Mouse (Mus musculus) limb, embryonic 15.5 days (tissue): ENCODE results near the gene Lamp5. TPM values are rescaled to one million over a fixed set of nuclear protein-coding genes. Genes with fewer than 3 reads are reported as not detected.

Source experiments
- ATAC-seq: fragments of 200-750 bp; cut with Nextera tagmentation; 2 replicates; pipeline ENCODE4 v1.8.0; 2017; ENCODE audit warnings: low read depth, moderate TSS enrichment; ENCODE audit not compliant: insufficient number of reproducible peaks, low FRiP score, low TSS enrichment
- H3K27ac ChIP-seq: fragments of 300-500 bp; sonication (generic); 2 replicates; pipeline ENCODE4 v1.5.1; 2015; ENCODE audit warnings: moderate library complexity, mild to moderate bottlenecking, inconsistent platforms
- H3K27me3 ChIP-seq: fragments of 300-500 bp; sonication (generic); 2 replicates; pipeline ENCODE4 v1.6.1; 2015; ENCODE audit warnings: inconsistent platforms
- H3K36me3 ChIP-seq: fragments of 300-500 bp; sonication (generic); 2 replicates; pipeline ENCODE4 v1.6.1; 2015; ENCODE audit warnings: inconsistent platforms
- H3K4me1 ChIP-seq: fragments of 300-500 bp; sonication (generic); 2 replicates; pipeline ENCODE4 v1.6.1; 2015; ENCODE audit warnings: inconsistent platforms
- H3K4me2 ChIP-seq: fragments of 300-500 bp; sonication (generic); 2 replicates; pipeline ENCODE4 v1.6.1; 2015; ENCODE audit warnings: mild to moderate bottlenecking, inconsistent platforms
- H3K4me3 ChIP-seq: fragments of 300-500 bp; sonication (generic); 2 replicates; pipeline ENCODE4 v1.5.1; 2015; ENCODE audit warnings: mild to moderate bottlenecking, inconsistent platforms
- H3K9ac ChIP-seq: fragments of 300-500 bp; sonication (generic); 2 replicates; pipeline ENCODE4 v1.6.1; 2015; ENCODE audit warnings: inconsistent platforms
- H3K9me3 ChIP-seq: fragments of 300-500 bp; sonication (generic); 2 replicates; pipeline ENCODE4 v1.6.1; 2016; ENCODE audit warnings: inconsistent platforms
- WGBS: fragments of 180-500 bp; shearing (Covaris S2); methylation state at CpG from one replicate; pipeline ENCODE4 v1.1.7; 2015; 5-methylcytosine and 5-hydroxymethylcytosine counted together
- polyA plus RNA-seq: library from polyadenylated mRNA; unstranded; fragments of >200 nt; fragmentation: Nextera tagmentation; extraction: Ambion mirVana; gene quantifications from 2 replicates; pipeline ENCODE4 v1.2.1, GENCODE M21; 2015

The Lamp5 gene
- 0.35 and 1.1 TPM in 2 replicates for polyA plus RNA-seq

GRCm38 (mm10) chr2:136051688-136052289 is at the start of gene Lamp5:
Lamp5 (plus strand) TSS chr2:136052239.
- H3K9ac ChIP-seq = no peak within 1 kb of the TSS
- peaks cover 14% of the 10 kb centered on the region; the same call in 1 of the 2 replicates for H3K27me3 ChIP-seq
- H3K4me3 ChIP-seq = peak within 1 kb of the TSS; percentile 20
- H3K36me3 ChIP-seq = no peaks in the 10 kb centered on the region
- 3% methylated on average over 8 of the region's 8 CpGs for WGBS
- no peak for ATAC-seq
- no peak within 1 kb of the TSS for H3K27ac ChIP-seq
- peaks cover 9% of the 10 kb centered on the region for H3K4me1 ChIP-seq
- peak within 1 kb of the TSS; percentile 45 for H3K4me2 ChIP-seq
- no peaks in the 10 kb centered on the region for H3K9me3 ChIP-seq

GRCm38 (mm10) chr2:136003836-136004235 is 48.2 kb upstream of the Lamp5 start:
- no peak for ATAC-seq
- H3K4me2 ChIP-seq = no peak overlapping the region
- no peaks in the 10 kb centered on the region for H3K27me3 ChIP-seq
- no peak overlapping the region for H3K27ac ChIP-seq
- H3K9ac ChIP-seq = no peak overlapping the region
- no peak overlapping the region for H3K4me3 ChIP-seq
- H3K9me3 ChIP-seq = no peaks in the 10 kb centered on the region
- WGBS = 80% methylated on average over 1 of the region's 1 CpGs
- no peaks in the 10 kb centered on the region for H3K36me3 ChIP-seq
- H3K4me1 ChIP-seq = no peaks in the 10 kb centered on the region

- no peaks in the 10 kb centered on the region for H3K9me3 ChIP-seq
- H3K9ac ChIP-seq = no peak overlapping the region
- no peak overlapping the region for H3K27ac ChIP-seq
- H3K4me3 ChIP-seq = no peak overlapping the region
- H3K27me3 ChIP-seq = no peaks in the 10 kb centered on the region
- WGBS = 92% methylated on average over 5 of the region's 5 CpGs
- no peak for ATAC-seq
- H3K36me3 ChIP-seq = no peaks in the 10 kb centered on the region
- no peak overlapping the region for H3K4me2 ChIP-seq
- H3K4me1 ChIP-seq = no peaks in the 10 kb centered on the region
Observed at GRCm38 (mm10) chr2:136006280-136006679, 45.8 kb upstream of the Lamp5 start.

- H3K4me2 ChIP-seq = no peak overlapping the region
- H3K9ac ChIP-seq = no peak overlapping the region
- H3K4me1 ChIP-seq = no peaks in the 10 kb centered on the region
- H3K36me3 ChIP-seq = no peaks in the 10 kb centered on the region
- no peaks in the 10 kb centered on the region for H3K9me3 ChIP-seq
- H3K27me3 ChIP-seq = no peaks in the 10 kb centered on the region
- no peak overlapping the region for H3K27ac ChIP-seq
- WGBS = 75% methylated on average over 9 of the region's 9 CpGs
- no peak overlapping the region for H3K4me3 ChIP-seq
- no peak for ATAC-seq
Observed at GRCm38 (mm10) chr2:136012759-136013158, 39.3 kb upstream of the Lamp5 start.

- no peak for ATAC-seq
- Histone ChIP-seq H3K4me3 (no peak overlapping the region), H3K36me3 (no peaks in the 10 kb centered on the region), H3K27ac (no peak overlapping the region), H3K9ac (no peak overlapping the region), H3K9me3 (no peaks in the 10 kb centered on the region), H3K4me1 (peaks cover 9% of the 10 kb centered on the region), H3K27me3 (peaks cover 14% of the 10 kb centered on the region; the same call in 1 of the 2 replicates), H3K4me2 (no peak overlapping the region)
- WGBS = 93% methylated on average over 4 of the region's 4 CpGs
Observed at GRCm38 (mm10) chr2:136048464-136048863, 3.6 kb upstream of the Lamp5 start.

GRCm38 (mm10) chr2:136050793-136051615 is 1.0 kb upstream of the Lamp5 start:
- no peak for ATAC-seq
- Histone ChIP-seq H3K4me2 (peak overlapping the region; percentile 45), H3K27ac (no peak overlapping the region), H3K4me1 (peaks cover 9% of the 10 kb centered on the region), H3K9me3 (no peaks in the 10 kb centered on the region), H3K9ac (no peak overlapping the region), H3K27me3 (peaks cover 14% of the 10 kb centered on the region; the same call in 1 of the 2 replicates), H3K4me3 (peak overlapping the region; percentile 20), H3K36me3 (no peaks in the 10 kb centered on the region)
- 12% methylated on average over 27 of the region's 27 CpGs for WGBS

- Histone ChIP-seq H3K27me3 (peaks cover 38% of the 10 kb centered on the region), H3K9me3 (no peaks in the 10 kb centered on the region), H3K4me2 (peak overlapping the region; percentile 40), H3K27ac (no peak overlapping the region), H3K4me3 (peak overlapping the region; percentile 20), H3K9ac (no peak overlapping the region), H3K4me1 (peaks cover 19% of the 10 kb centered on the region), H3K36me3 (no peaks in the 10 kb centered on the region)
- 5% methylated on average over 19 of the region's 19 CpGs for WGBS
- no peak for ATAC-seq
Observed at GRCm38 (mm10) chr2:136057861-136058331, 5.9 kb downstream of the Lamp5 start.

- no peak overlapping the region for H3K9ac ChIP-seq
- H3K4me1 ChIP-seq = peaks cover 19% of the 10 kb centered on the region
- peak overlapping the region; percentile 46 for H3K4me2 ChIP-seq
- peak overlapping the region; percentile 20; the same call in 1 of the 2 replicates for H3K4me3 ChIP-seq
- H3K27ac ChIP-seq = no peak overlapping the region
- H3K27me3 ChIP-seq = peaks cover 38% of the 10 kb centered on the region
- ATAC-seq = no peak
- 4% methylated on average over 7 of the region's 7 CpGs for WGBS
- H3K9me3 ChIP-seq = no peaks in the 10 kb centered on the region
- H3K36me3 ChIP-seq = no peaks in the 10 kb centered on the region
Observed at GRCm38 (mm10) chr2:136058398-136058797, 6.4 kb downstream of the Lamp5 start.

- 3% methylated on average over 37 of the region's 37 CpGs for WGBS
- peaks cover 38% of the 10 kb centered on the region for H3K27me3 ChIP-seq
- H3K4me3 ChIP-seq = peak overlapping the region; percentile 30
- peak overlapping the region; percentile 46 for H3K4me2 ChIP-seq
- H3K4me1 ChIP-seq = peaks cover 19% of the 10 kb centered on the region
- no peaks in the 10 kb centered on the region for H3K9me3 ChIP-seq
- H3K9ac ChIP-seq = no peak overlapping the region
- H3K36me3 ChIP-seq = no peaks in the 10 kb centered on the region
- no peak for ATAC-seq
- no peak overlapping the region for H3K27ac ChIP-seq
Observed at GRCm38 (mm10) chr2:136059029-136059669, 7.1 kb downstream of the Lamp5 start.

GRCm38 (mm10) chr2:136064356-136064755 is 12.3 kb downstream of the Lamp5 start:
- H3K4me1 ChIP-seq = peaks cover 2% of the 10 kb centered on the region; the same call in 1 of the 2 replicates
- WGBS = 89% methylated on average over 1 of the region's 1 CpGs
- H3K4me2 ChIP-seq = no peak overlapping the region
- no peak overlapping the region for H3K4me3 ChIP-seq
- H3K9me3 ChIP-seq = no peaks in the 10 kb centered on the region
- no peak overlapping the region for H3K9ac ChIP-seq
- H3K27ac ChIP-seq = no peak overlapping the region
- no peak for ATAC-seq
- no peaks in the 10 kb centered on the region for H3K36me3 ChIP-seq
- peaks cover 17% of the 10 kb centered on the region for H3K27me3 ChIP-seq

- Histone ChIP-seq H3K27me3 (no peaks in the 10 kb centered on the region), H3K4me3 (no peak overlapping the region), H3K36me3 (no peaks in the 10 kb centered on the region), H3K9me3 (no peaks in the 10 kb centered on the region), H3K4me1 (no peaks in the 10 kb centered on the region), H3K9ac (no peak overlapping the region), H3K4me2 (no peak overlapping the region), H3K27ac (no peak overlapping the region)
- 51% methylated on average over 2 of the region's 2 CpGs for WGBS
- no peak for ATAC-seq
Observed at GRCm38 (mm10) chr2:136095978-136096377, 43.9 kb downstream of the Lamp5 start.

GRCm38 (mm10) chr2:136097143-136097542 is 45.1 kb downstream of the Lamp5 start:
- H3K36me3 ChIP-seq = no peaks in the 10 kb centered on the region
- no peak overlapping the region for H3K9ac ChIP-seq
- no peak overlapping the region for H3K27ac ChIP-seq
- H3K27me3 ChIP-seq = no peaks in the 10 kb centered on the region
- no peak for ATAC-seq
- no peak overlapping the region for H3K4me3 ChIP-seq
- 92% methylated on average over 3 of the region's 3 CpGs for WGBS
- H3K4me1 ChIP-seq = no peaks in the 10 kb centered on the region
- no peak overlapping the region for H3K4me2 ChIP-seq
- H3K9me3 ChIP-seq = no peaks in the 10 kb centered on the region
